Mouse (Mus musculus) embryonic fibroblast, embryonic 13.5 days (primary cell): ENCODE results near the gene Taar7b.

Experiments used
- CTCF ChIP-seq: IDR thresholded peaks from 2 replicates; pipeline ENCODE4 v1.5.1; 2011; ENCODE audit warnings: mild to moderate bottlenecking, control low read depth, low read length, moderate library complexity, borderline replicate concordance; ENCODE audit not compliant: insufficient read depth
- POLR2A ChIP-seq: IDR thresholded peaks from 2 replicates; pipeline ENCODE4 v1.6.1; 2011; ENCODE audit warnings: low read depth, mild to moderate bottlenecking, control low read depth, low read length, moderate library complexity

DNA sequence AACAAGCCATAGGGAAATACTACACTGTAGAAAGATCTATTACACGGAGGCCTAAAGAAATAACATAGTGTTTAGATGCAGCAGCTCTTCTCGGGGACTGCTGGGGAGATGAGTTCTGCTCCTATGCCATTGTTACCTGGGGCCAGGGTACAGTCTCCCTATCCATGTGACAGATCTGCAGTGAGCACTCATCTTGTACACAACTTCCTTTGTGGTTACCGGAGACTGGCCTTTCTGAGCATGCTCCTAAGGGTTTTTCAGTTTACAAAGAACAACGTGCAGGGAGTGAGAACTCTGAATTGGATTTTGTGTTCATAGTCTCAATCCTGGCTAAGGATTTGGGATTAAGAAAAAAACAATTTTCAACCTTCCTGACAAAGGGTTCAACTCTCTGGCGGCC is 13.3 kb upstream of the Taar7b start:
- TF ChIP-seq POLR2A (no peak), CTCF (no peak)
